Mouse (Mus musculus) embryonic facial prominence, embryonic 11.5 days (tissue): Measurements from ENCODE around the gene Tpx2. TPM values are rescaled to one million over a fixed set of nuclear protein-coding genes. Genes with fewer than 3 reads are reported as not detected.

Experiments used
- ATAC-seq: fragments of 200-750 bp; cut with Nextera tagmentation; replicated peaks from 2 replicates; pipeline ENCODE4 v1.8.0; 2017; ENCODE audit warnings: low read depth; ENCODE audit not compliant: insufficient number of reproducible peaks, low FRiP score, low TSS enrichment
- DNase-seq: peaks from one replicate; pipeline ENCODE4 v3.0.0-alpha.2; 2015; ENCODE audit warnings: low spot score
- H3K27ac ChIP-seq: fragments of 300-500 bp; sonication (generic); replicated peaks from 2 replicates; pipeline ENCODE4 v1.5.1; 2014; ENCODE audit warnings: mild to moderate bottlenecking, low read depth, low read length, control low read depth
- H3K27me3 ChIP-seq: fragments of 300-500 bp; sonication (generic); 2 replicates; pipeline ENCODE4 v1.6.1; 2014; ENCODE audit warnings: mild to moderate bottlenecking, low read length, moderate library complexity, mixed read lengths; ENCODE audit not compliant: control insufficient read depth, insufficient read depth
- H3K36me3 ChIP-seq: fragments of 300-500 bp; sonication (generic); replicated peaks from 2 replicates; pipeline ENCODE4 v1.6.1; 2014; ENCODE audit warnings: low read depth, mild to moderate bottlenecking, low read length, moderate library complexity, mixed read lengths; ENCODE audit not compliant: control insufficient read depth, insufficient read depth
- H3K4me1 ChIP-seq: fragments of 300-500 bp; sonication (generic); 2 replicates; pipeline ENCODE4 v1.6.1; 2014; ENCODE audit warnings: low read length, mixed read lengths; ENCODE audit not compliant: control insufficient read depth, insufficient read depth
- H3K4me2 ChIP-seq: fragments of 300-500 bp; sonication (generic); 2 replicates; pipeline ENCODE4 v1.6.1; 2014; ENCODE audit warnings: low read depth, mild to moderate bottlenecking, control low read depth, low read length, moderate library complexity
- H3K4me3 ChIP-seq: fragments of 300-500 bp; sonication (generic); 2 replicates; pipeline ENCODE4 v1.5.1; 2014; ENCODE audit warnings: low read depth, low read length, control low read depth
- H3K9ac ChIP-seq: fragments of 300-500 bp; sonication (generic); replicated peaks from 2 replicates; pipeline ENCODE4 v1.6.1; 2014; ENCODE audit warnings: mild to moderate bottlenecking, control low read depth, low read length
- H3K9me3 ChIP-seq: fragments of 300-500 bp; sonication (generic); replicated peaks from 2 replicates; pipeline ENCODE4 v1.6.1; 2016; ENCODE audit warnings: mild to moderate bottlenecking, low read length, inconsistent platforms, mixed read lengths; ENCODE audit not compliant: control insufficient read depth
- WGBS: fragments of 180-500 bp; shearing (Covaris S2); extraction: QIAGEN DNeasy Blood & Tissue Kit; methylation state at CpG from one replicate; pipeline ENCODE4 v1.1.7; 2014; 5-methylcytosine and 5-hydroxymethylcytosine counted together
- polyA plus RNA-seq: library from polyadenylated mRNA; unstranded; fragments of >200 nt; fragmentation: Nextera tagmentation; extraction: Ambion mirVana; gene quantifications from 2 replicates; pipeline ENCODE4 v1.2.1, GENCODE M21; 2014

Tpx2 gene
- polyA plus RNA-seq, 1 experiment from 2014 or later, result 190 TPM

DNA sequence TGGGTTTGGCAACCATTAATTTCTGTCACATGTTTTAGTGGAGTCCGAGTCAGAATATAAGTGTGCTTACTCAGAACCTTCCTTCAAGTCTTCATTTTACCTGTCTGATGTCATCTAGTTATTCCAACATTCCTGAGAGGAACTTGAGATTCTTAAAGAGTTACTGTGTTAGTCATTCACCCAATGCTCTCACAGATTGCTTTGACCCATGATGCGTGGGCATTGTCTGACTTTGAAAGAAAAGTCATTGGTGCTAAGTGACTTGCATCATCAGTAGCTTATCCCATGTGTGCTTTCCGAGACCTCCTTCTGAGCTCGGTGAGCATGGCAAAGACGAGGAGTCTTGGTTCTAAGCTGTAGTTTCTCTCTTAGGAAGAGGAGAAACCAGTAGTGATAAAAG, 41.0 kb downstream of the Tpx2 start:
- Histone ChIP-seq H3K4me2 (no peak overlapping the region), H3K4me3 (no peak overlapping the region), H3K27ac (no peak overlapping the region), H3K9me3 (no peaks in the 10 kb centered on the region), H3K27me3 (no peaks in the 10 kb centered on the region), H3K9ac (no peak overlapping the region), H3K4me1 (no peaks in the 10 kb centered on the region), H3K36me3 (peaks cover 25% of the 10 kb centered on the region)
- 94% methylated on average over 5 of the region's 5 CpGs for WGBS
- ATAC-seq, result no peak
- no peak for DNase-seq

DNA sequence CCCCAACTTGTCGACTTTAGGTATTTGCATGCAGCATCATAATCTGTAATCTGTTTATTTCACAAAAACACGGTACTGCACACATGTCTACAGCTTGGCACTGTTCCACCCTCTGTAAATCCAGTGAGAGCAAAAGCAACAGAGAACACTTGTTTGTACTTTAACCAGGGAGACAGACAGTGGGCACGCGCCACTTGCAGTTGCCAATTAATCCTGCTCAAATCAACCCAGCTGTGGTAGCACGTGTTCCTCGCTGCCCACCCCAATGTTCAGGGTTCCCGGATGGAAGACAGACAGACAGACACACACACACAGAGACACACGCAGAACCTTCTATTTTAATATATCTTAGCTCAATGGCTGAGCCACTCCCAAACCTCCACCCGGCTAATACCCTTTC, 48.1 kb downstream of the Tpx2 start:
- ATAC-seq, result no peak
- peaks cover 13% of the 10 kb centered on the region for H3K36me3 ChIP-seq

DNA sequence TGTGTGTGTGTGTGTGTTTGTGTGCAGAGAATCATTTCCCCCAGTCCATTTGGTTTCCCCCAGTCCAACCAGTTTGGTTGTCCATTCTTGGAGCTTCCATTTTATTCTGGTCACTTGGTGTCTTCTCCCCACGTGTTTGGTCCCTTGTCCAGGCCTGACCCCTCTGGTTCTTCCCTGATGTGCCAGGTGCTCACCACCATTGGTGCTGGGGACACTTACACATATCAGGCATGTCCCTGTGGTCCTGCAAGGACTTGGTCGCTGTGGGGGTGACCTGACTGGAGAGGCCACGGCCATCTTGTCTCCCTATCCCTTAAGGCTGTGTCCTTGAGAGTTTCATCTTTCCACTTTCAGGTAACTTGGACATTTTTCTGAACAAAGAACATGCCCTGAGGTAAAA, 49.2 kb downstream of the Tpx2 start:
- Histone ChIP-seq H3K27ac (no peak overlapping the region), H3K9me3 (no peaks in the 10 kb centered on the region), H3K27me3 (no peaks in the 10 kb centered on the region), H3K4me3 (no peak overlapping the region), H3K36me3 (peaks cover 6% of the 10 kb centered on the region), H3K4me1 (no peaks in the 10 kb centered on the region), H3K4me2 (no peak overlapping the region), H3K9ac (no peak overlapping the region)
- ATAC-seq (no peak), DNase-seq (no peak)
- WGBS, result 86% methylated on average over 3 of the region's 3 CpGs

More for the DNA sequence above, 48.1 kb downstream of the Tpx2 start:
- Histone ChIP-seq H3K27ac (no peak overlapping the region), H3K27me3 (no peaks in the 10 kb centered on the region), H3K4me2 (no peak overlapping the region), H3K9me3 (no peaks in the 10 kb centered on the region), H3K4me3 (no peak overlapping the region), H3K9ac (no peak overlapping the region), H3K4me1 (no peaks in the 10 kb centered on the region)
- WGBS, result 97% methylated on average over 9 of the region's 9 CpGs
- DNase-seq, result no peak

DNA sequence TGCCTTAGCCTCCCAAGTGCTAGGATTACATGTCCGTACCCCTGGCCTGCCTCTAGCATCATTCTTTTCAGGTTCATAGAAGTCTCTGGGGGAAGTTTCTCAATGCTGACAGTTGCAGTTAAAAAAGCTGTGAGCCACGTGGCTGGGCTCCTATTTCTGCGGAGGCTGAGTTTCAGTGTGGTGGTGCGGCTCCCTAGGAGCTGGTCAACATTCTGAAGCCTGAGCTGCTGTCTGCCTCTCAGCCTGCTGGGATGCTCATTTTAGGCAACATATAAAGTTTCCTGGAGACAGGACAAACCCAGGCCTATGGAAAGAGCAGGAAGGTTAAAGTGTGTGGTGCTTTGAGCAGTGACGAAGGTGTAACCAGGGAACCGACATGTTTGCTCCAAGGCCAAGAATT, 51.2 kb downstream of the Tpx2 start:
- Histone ChIP-seq H3K9ac (no peak overlapping the region), H3K4me3 (no peak overlapping the region), H3K4me2 (no peak overlapping the region), H3K27me3 (no peaks in the 10 kb centered on the region), H3K4me1 (no peaks in the 10 kb centered on the region), H3K27ac (no peak overlapping the region), H3K9me3 (no peaks in the 10 kb centered on the region), H3K36me3 (no peaks in the 10 kb centered on the region; the same call in 1 of the 2 replicates)
- WGBS, result 65% methylated on average over 6 of the region's 6 CpGs
- no peak for DNase-seq
- ATAC-seq, result no peak

DNA sequence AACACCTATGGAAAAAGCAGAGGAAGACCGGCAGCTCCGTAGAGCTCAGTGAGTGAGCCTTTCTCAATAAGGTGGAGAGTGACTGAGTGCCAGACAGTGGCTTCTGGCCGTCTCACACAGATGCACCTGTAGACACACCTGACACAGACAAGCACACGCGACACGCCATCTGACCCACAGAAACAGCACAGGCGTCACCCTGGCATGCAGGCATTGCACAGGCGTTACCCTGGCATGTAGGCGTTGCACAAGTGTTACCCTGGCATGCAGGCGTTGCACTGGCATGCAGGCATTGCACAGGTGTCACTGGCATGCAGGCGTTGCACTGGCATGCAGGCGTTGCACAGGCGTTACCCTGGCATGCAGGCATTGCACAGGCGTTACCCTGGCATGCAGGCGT, 53.5 kb downstream of the Tpx2 start:
- Histone ChIP-seq H3K4me3 (no peak overlapping the region), H3K4me2 (no peak overlapping the region), H3K9ac (no peak overlapping the region), H3K4me1 (peaks cover 2% of the 10 kb centered on the region; the same call in 1 of the 2 replicates), H3K36me3 (no peaks in the 10 kb centered on the region), H3K9me3 (no peaks in the 10 kb centered on the region), H3K27me3 (no peaks in the 10 kb centered on the region), H3K27ac (no peak overlapping the region)
- ATAC-seq, result no peak
- 92% methylated on average over 15 of the region's 15 CpGs for WGBS
- DNase-seq, result no peak

DNA sequence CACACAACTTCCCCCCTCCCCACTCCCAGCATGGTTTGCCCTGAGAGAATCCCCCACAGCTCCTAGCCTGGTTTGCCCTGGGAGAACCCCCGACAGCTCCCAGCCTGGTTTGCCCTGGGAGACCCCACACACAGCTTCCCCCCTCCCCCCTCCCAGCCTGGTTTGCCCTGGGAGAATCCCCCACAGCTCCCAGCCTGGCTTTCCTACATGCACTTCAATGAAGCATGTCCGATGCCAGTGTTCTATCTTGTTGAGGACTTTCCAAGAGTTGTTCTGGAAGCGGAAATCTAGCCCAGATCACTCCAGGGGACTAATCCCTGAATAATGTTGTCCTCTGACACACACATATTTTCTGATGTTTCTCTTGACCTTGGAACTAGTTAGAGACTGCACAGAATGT, 54.9 kb downstream of the Tpx2 start:
- no peak overlapping the region for H3K9ac ChIP-seq
- no peak overlapping the region for H3K27ac ChIP-seq
- peaks cover 2% of the 10 kb centered on the region; the same call in 1 of the 2 replicates for H3K4me1 ChIP-seq
- H3K4me3 ChIP-seq, result no peak overlapping the region
- no peaks in the 10 kb centered on the region for H3K36me3 ChIP-seq
- H3K27me3 ChIP-seq, result no peaks in the 10 kb centered on the region
- H3K4me2 ChIP-seq, result no peak overlapping the region
- ATAC-seq (no peak), DNase-seq (no peak)
- H3K9me3 ChIP-seq, result no peaks in the 10 kb centered on the region
- 45% methylated on average over 3 of the region's 3 CpGs for WGBS

DNA sequence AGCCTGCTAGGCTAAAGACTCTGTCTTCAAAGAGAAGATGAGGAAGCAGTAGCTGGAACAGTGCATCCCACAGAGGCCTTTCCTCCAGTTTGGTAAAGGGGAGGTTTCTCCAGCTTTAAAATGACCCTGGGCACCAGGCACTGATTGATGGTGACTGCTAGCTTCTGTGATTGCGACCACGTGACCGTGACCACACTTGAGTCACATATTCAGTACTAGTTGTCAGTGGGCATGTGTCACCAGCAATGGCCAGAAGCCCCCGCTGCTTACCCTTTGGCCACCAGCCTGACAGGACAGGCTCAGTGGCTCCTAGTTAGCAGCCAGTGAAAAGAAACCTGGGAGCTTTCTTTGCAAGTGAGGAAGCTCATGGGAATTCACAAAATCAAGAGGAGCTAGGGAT, 55.8 kb downstream of the Tpx2 start:
- no peak for ATAC-seq
- H3K4me1 ChIP-seq, result peaks cover 2% of the 10 kb centered on the region; the same call in 1 of the 2 replicates

DNA sequence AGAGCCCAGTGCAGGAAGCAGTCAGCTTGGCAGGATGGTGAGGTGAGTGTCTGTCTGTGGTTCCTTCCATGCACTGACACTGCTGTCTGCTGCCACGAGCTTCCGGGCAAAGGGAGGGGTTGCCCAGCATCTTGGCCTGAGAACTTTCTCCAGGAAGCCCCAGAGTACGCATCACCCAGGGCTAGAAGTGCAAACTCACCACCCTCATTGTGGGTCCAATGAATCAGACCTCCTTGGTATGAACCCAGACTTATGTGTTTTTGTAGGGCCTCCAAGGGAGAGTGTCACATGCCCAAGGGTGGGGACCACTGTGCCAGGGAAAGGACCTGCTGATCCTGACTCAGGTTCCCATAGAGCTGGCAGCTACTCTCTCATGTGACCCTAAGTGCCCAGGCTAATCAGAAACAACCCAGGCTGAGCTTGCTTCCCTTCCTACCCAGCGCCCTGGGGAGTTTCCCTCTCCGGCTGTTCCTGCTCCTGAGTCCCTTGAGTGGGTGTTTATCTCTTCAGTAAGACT, 56.4 kb downstream of the Tpx2 start:
- Histone ChIP-seq H3K27ac (no peak overlapping the region), H3K4me2 (no peak overlapping the region), H3K9ac (no peak overlapping the region), H3K9me3 (no peaks in the 10 kb centered on the region), H3K36me3 (no peaks in the 10 kb centered on the region), H3K4me1 (peaks cover 2% of the 10 kb centered on the region; the same call in 1 of the 2 replicates), H3K27me3 (no peaks in the 10 kb centered on the region), H3K4me3 (no peak overlapping the region)
- ATAC-seq, result no peak
- no peak for DNase-seq
- WGBS, result 73% methylated on average over 5 of the region's 5 CpGs

More for the DNA sequence above, 55.8 kb downstream of the Tpx2 start:
- WGBS, result 76% methylated on average over 4 of the region's 4 CpGs
- Histone ChIP-seq H3K4me3 (no peak overlapping the region), H3K36me3 (no peaks in the 10 kb centered on the region), H3K27ac (no peak overlapping the region), H3K9me3 (no peaks in the 10 kb centered on the region), H3K27me3 (no peaks in the 10 kb centered on the region), H3K4me2 (no peak overlapping the region), H3K9ac (no peak overlapping the region)
- no peak for DNase-seq
